Mouse (Mus musculus) liver, postnatal 0 days (tissue): Measurements from ENCODE around the gene Ncaph2.

Source experiments
- CTCF ChIP-seq: sonication (generic); IDR thresholded peaks from 2 replicates; pipeline ENCODE4 v1.5.1; 2016; ENCODE audit warnings: antibody characterized with exemption, low read depth
- EP300 ChIP-seq: IDR thresholded peaks from 2 replicates; pipeline ENCODE4 v1.6.1; 2016; ENCODE audit warnings: antibody characterized with exemption, low read depth, mild to moderate bottlenecking

GRCm38 (mm10) chr15:89339696-89340095 is 15.8 kb upstream of the Ncaph2 start:
- TF ChIP-seq CTCF (no peak), EP300 (no peak)
